Mouse (Mus musculus): ENCODE measurements at regions not wholly inside any gene's neighbourhood (a gene's known extent, or its start where the extent isn't known, plus 50 kb on each side); places are given as distances from the start of the nearest gene placed in this dataset.
A peak's percentile ranks its signal among the peaks of the same experiment; 100 is the strongest.

GRCm38 (mm10) chr3:156256719-156257118 lies 304.9 kb upstream of the Negr1 start:
- 92% methylated on average over 7 of the region's 7 CpGs for WGBS
- ATAC-seq (ENCODE audit: insufficient number of reproducible peaks, low FRiP score, low TSS enrichment, low read depth): no peak

GRCm38 (mm10) chr3:156264654-156265053 lies 296.9 kb upstream of the Negr1 start:
- no peak overlapping the region for H3K9ac ChIP-seq
- ATAC-seq (ENCODE audit: insufficient number of reproducible peaks, low FRiP score, low TSS enrichment, low read depth): no peak
- 87% methylated on average over 6 of the region's 6 CpGs for WGBS

More at GRCm38 (mm10) chr3:156256719-156257118, 304.9 kb upstream of the Negr1 start:
- no peaks in the 10 kb centered on the region for H3K36me3 ChIP-seq
- no peak overlapping the region for H3K27ac ChIP-seq (replicated peaks)
- no peaks in the 10 kb centered on the region for H3K9me3 ChIP-seq (replicated peaks)
- H3K4me2 ChIP-seq (replicated peaks): no peak overlapping the region
- no peak overlapping the region for H3K9ac ChIP-seq
- H3K4me1 ChIP-seq: peaks cover 3% of the 10 kb centered on the region; the same call in 1 of the 2 replicates
- H3K27me3 ChIP-seq: no peaks in the 10 kb centered on the region
- no peak overlapping the region for H3K4me3 ChIP-seq (replicated peaks)

DNA sequence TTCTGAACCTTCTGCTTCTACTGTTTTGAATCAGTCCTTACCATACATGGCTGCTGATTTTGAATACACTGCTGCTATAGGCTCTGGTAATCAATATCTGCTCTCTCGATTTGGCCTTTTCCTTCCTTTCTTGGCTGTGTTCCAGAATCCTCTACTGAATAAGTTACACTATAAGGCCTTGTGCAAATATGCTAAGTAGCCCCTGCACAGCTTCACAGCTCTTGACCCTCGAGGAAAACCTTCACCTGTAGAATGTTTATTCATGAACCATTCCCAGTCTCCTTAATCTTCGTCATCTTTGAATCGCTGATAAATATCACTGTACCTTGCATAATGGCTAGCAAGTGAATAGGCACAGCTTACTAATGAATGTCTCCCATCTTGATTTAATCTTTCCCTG lies 293.9 kb upstream of the Negr1 start:
- H3K9me3 ChIP-seq (replicated peaks): no peaks in the 10 kb centered on the region
- H3K36me3 ChIP-seq: no peaks in the 10 kb centered on the region
- no peak overlapping the region for H3K27ac ChIP-seq (replicated peaks)
- no peaks in the 10 kb centered on the region for H3K4me1 ChIP-seq
- H3K4me3 ChIP-seq (replicated peaks): no peak overlapping the region
- H3K9ac ChIP-seq: no peak overlapping the region
- no peak overlapping the region for H3K4me2 ChIP-seq (replicated peaks)
- no peak; the same call in 1 of the 2 replicates for ATAC-seq (ENCODE audit: insufficient number of reproducible peaks, low FRiP score, low TSS enrichment, low read depth)
- WGBS: 58% methylated on average over 4 of the region's 4 CpGs
- no peaks in the 10 kb centered on the region for H3K27me3 ChIP-seq

More at GRCm38 (mm10) chr3:156264654-156265053, 296.9 kb upstream of the Negr1 start:
- Histone ChIP-seq H3K4me1 (no peaks in the 10 kb centered on the region), H3K9me3 (replicated peaks) (no peaks in the 10 kb centered on the region), H3K27ac (replicated peaks) (no peak overlapping the region), H3K4me3 (replicated peaks) (no peak overlapping the region), H3K4me2 (replicated peaks) (no peak overlapping the region), H3K36me3 (no peaks in the 10 kb centered on the region), H3K27me3 (no peaks in the 10 kb centered on the region)

DNA sequence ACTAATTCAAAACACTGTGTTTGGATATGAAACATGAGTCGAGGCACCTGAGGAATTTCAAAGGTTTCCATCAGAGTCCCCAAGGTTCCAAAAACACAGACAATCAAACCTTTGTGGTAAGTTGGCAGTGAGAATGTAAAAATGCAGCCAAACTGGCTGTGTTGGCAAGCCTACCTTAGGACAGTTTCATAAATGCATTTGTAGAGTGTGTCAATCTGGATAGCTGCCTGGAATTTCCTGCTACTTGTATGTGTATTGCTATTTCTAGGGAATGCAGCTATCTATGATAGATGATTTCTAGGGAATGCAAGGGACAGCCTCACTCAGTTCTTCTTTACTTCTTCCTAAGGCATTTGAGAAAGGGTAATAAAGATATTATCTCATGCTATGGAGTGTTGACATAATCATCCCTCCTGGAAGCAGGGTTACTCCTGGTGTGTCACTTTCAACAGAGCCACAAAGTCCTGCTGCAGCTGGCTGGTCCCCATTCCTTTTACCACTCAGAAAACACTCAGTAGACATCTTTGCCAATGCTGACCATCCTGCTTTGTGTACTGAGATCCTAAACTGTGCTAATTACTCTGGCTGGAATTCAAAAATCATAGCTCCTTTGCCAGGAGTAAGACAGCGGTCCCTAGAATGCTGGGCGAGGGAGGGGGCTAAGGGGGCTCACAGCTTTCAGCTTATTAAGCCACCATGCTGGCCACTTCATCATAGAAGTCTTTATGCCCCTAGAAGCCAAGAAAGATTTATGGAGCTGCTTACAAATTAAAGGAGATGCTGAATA lies 261.4 kb upstream of the Negr1 start:
- Histone ChIP-seq H3K4me3 (replicated peaks) (no peak overlapping the region), H3K4me1 (no peaks in the 10 kb centered on the region), H3K27ac (replicated peaks) (no peak overlapping the region), H3K36me3 (no peaks in the 10 kb centered on the region), H3K27me3 (no peaks in the 10 kb centered on the region), H3K9me3 (replicated peaks) (no peaks in the 10 kb centered on the region), H3K9ac (no peak overlapping the region), H3K4me2 (replicated peaks) (no peak overlapping the region)
- ATAC-seq (ENCODE audit: insufficient number of reproducible peaks, low FRiP score, low TSS enrichment, low read depth): 0 out of 2 replicates have a peak, but pooled peaks have one; percentile 39
- 51% methylated on average over 3 of the region's 3 CpGs for WGBS

DNA sequence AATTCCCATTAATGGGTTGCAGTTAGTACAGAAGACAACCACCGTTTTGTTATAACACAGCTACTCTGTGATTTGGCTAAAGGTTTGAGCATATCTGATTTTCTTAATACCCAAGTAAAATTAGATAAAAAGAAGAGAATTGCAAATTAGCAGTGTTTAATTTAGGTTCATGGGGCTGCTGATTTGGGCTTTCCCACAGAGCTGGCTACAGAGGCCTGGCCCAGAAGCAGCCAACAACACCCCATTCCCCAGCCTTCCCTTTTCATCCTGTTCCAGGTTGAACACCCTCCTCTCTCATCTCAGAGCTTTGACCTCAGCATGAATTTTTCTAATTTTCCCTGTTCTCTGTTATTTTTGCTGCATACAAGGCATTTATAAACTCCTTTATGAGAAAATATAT lies 260.3 kb upstream of the Negr1 start:
- H3K36me3 ChIP-seq: no peaks in the 10 kb centered on the region
- H3K27ac ChIP-seq (replicated peaks): no peak overlapping the region
- H3K9me3 ChIP-seq (replicated peaks): no peaks in the 10 kb centered on the region
- WGBS: 56% methylated on average over 1 of the region's 1 CpGs
- no peak overlapping the region for H3K4me3 ChIP-seq (replicated peaks)
- no peak overlapping the region for H3K4me2 ChIP-seq (replicated peaks)
- no peaks in the 10 kb centered on the region for H3K4me1 ChIP-seq
- ATAC-seq (ENCODE audit: insufficient number of reproducible peaks, low FRiP score, low TSS enrichment, low read depth): no peak
- no peak overlapping the region for H3K9ac ChIP-seq
- no peaks in the 10 kb centered on the region for H3K27me3 ChIP-seq

DNA sequence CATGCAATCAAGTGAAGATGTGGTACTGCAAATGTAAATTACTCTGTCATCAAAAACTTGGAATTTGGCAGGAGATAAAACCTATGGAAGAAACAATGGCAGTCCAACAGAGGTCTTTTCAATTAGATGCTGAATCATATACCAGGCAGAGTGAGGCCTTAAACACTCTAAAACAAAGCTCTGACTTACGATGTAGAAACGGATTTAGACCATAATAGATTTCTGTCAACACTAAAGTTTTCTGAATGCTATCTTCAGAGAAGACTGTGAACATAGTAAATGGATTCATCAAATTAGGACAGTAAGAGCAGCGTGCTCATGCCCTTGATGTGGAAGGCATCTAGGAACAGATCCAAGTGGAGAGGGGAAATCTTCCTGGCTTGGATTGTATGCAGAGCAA lies 259.8 kb upstream of the Negr1 start:
- Histone ChIP-seq H3K4me3 (replicated peaks) (no peak overlapping the region), H3K9ac (no peak overlapping the region), H3K4me2 (replicated peaks) (no peak overlapping the region), H3K9me3 (replicated peaks) (no peaks in the 10 kb centered on the region), H3K36me3 (no peaks in the 10 kb centered on the region), H3K27ac (replicated peaks) (no peak overlapping the region), H3K4me1 (no peaks in the 10 kb centered on the region), H3K27me3 (no peaks in the 10 kb centered on the region)
- no peak; the same call in 1 of the 2 replicates for ATAC-seq (ENCODE audit: insufficient number of reproducible peaks, low FRiP score, low TSS enrichment, low read depth)
- WGBS: 61% methylated on average over 3 of the region's 3 CpGs

DNA sequence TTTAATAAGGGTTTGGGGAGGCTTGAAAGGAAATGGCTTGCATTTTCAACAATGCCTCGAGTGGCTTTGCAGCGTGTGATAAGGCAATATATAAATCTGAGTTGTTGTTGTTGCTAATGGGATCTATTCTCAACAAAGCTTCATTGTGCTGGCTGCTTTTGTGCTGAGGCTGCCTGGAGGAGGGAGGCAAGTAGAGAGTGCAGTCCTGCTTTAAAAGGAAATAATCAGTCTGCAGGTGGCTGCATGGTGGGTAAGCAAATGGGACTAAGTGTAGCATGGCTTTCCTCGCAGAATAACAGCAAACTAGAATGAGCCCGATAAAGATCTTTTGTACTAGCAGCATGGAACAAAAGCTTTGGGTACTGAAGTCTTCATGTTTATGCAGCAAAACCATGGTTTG lies 257.4 kb upstream of the Negr1 start:
- Histone ChIP-seq H3K4me2 (replicated peaks) (no peak overlapping the region), H3K36me3 (no peaks in the 10 kb centered on the region), H3K27ac (replicated peaks) (no peak overlapping the region), H3K27me3 (no peaks in the 10 kb centered on the region), H3K4me1 (no peaks in the 10 kb centered on the region), H3K9ac (no peak overlapping the region), H3K4me3 (replicated peaks) (no peak overlapping the region), H3K9me3 (replicated peaks) (no peaks in the 10 kb centered on the region)
- ATAC-seq (ENCODE audit: insufficient number of reproducible peaks, low FRiP score, low TSS enrichment, low read depth): no peak
- WGBS: 53% methylated on average over 4 of the region's 4 CpGs

GRCm38 (mm10) chr3:156305064-156305463 lies 256.5 kb upstream of the Negr1 start:
- H3K4me1 ChIP-seq: no peaks in the 10 kb centered on the region
- H3K4me3 ChIP-seq (replicated peaks): no peak overlapping the region
- ATAC-seq (ENCODE audit: insufficient number of reproducible peaks, low FRiP score, low TSS enrichment, low read depth): no peak
- no peaks in the 10 kb centered on the region for H3K36me3 ChIP-seq
- no peak overlapping the region for H3K9ac ChIP-seq
- H3K27ac ChIP-seq (replicated peaks): no peak overlapping the region
- no peaks in the 10 kb centered on the region for H3K27me3 ChIP-seq
- no peak overlapping the region for H3K4me2 ChIP-seq (replicated peaks)
- no peaks in the 10 kb centered on the region for H3K9me3 ChIP-seq (replicated peaks)

DNA sequence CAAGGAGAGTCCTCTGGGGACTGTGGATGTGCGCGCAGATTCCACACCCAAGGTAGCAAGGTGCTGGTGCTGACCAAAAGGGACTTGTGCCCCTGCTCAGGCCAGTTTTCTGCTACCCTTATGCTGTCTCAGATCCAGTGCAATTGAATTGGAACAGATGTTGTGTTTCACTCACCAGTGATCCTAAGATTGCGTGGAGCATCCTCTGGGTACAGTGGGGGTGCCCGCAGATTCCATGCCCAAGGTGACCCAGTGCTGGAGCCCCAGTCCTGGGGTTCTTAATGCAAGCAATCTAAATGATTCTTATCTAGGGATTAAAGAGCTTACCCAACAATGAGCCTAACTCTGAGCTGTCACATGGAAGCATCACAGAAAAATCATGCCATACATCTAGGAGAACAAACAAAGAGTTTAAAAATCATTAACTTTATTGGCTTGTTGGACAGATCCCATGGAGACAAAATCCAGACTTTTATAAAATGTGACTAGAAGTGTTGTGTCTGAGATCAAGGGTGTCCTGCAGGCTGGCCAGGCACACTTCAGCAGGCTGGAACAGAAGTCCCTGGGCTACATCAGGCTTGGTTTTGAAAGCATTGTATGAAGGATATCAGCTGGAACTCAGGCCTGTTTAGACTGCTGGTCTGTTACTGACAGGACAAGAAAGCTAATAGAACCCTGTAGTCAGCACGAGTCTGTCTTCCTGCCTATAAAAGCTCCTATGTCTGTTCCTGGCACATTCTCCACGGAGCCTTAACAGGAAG lies 226.4 kb upstream of the Negr1 start:
- H3K9ac ChIP-seq: no peak overlapping the region
- H3K9me3 ChIP-seq (replicated peaks): no peaks in the 10 kb centered on the region
- H3K36me3 ChIP-seq: no peaks in the 10 kb centered on the region
- WGBS: 73% methylated on average over 6 of the region's 6 CpGs
- no peak overlapping the region for H3K27ac ChIP-seq (replicated peaks)
- no peaks in the 10 kb centered on the region for H3K4me1 ChIP-seq
- no peaks in the 10 kb centered on the region for H3K27me3 ChIP-seq
- ATAC-seq (ENCODE audit: insufficient number of reproducible peaks, low FRiP score, low TSS enrichment, low read depth): no peak
- no peak overlapping the region for H3K4me3 ChIP-seq (replicated peaks)
- no peak overlapping the region for H3K4me2 ChIP-seq (replicated peaks)

DNA sequence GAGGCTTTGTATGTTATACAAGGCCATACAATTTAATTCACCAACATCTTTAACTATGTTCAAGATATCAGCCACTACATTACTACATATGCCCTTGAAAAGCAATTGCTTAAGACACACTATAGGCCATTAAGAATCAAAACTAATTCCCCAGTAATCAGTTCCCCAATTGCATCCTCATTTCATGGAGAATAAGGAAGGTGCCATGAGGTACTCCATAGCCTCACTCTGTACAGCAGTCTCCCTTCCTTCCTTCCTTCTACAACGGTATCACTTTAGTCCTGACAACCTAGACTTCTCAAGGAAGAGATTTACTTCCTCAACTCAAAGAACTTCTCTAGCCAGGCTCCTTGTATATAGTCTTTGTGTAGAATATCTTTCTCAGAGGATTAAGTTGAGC lies 220.1 kb upstream of the Negr1 start:
- Histone ChIP-seq H3K4me3 (replicated peaks) (no peak overlapping the region), H3K9ac (no peak overlapping the region), H3K4me1 (no peaks in the 10 kb centered on the region), H3K9me3 (replicated peaks) (no peaks in the 10 kb centered on the region), H3K27me3 (no peaks in the 10 kb centered on the region), H3K36me3 (no peaks in the 10 kb centered on the region), H3K4me2 (replicated peaks) (no peak overlapping the region), H3K27ac (replicated peaks) (no peak overlapping the region)
- 93% methylated on average over 1 of the region's 1 CpGs for WGBS
- no peak for ATAC-seq (ENCODE audit: insufficient number of reproducible peaks, low FRiP score, low TSS enrichment, low read depth)

GRCm38 (mm10) chr3:156351727-156352126 lies 209.9 kb upstream of the Negr1 start:
- no peaks in the 10 kb centered on the region for H3K36me3 ChIP-seq
- H3K4me2 ChIP-seq (replicated peaks): no peak overlapping the region
- no peak for ATAC-seq (ENCODE audit: insufficient number of reproducible peaks, low FRiP score, low TSS enrichment, low read depth)
- 64% methylated on average over 4 of the region's 4 CpGs for WGBS
- no peak overlapping the region for H3K27ac ChIP-seq (replicated peaks)
- no peaks in the 10 kb centered on the region for H3K27me3 ChIP-seq
- no peaks in the 10 kb centered on the region for H3K4me1 ChIP-seq
- H3K9me3 ChIP-seq (replicated peaks): no peaks in the 10 kb centered on the region
- no peak overlapping the region for H3K9ac ChIP-seq
- H3K4me3 ChIP-seq (replicated peaks): no peak overlapping the region
